Mouse (Mus musculus) heart, adult 2 months (tissue): ENCODE measurements around the gene Gm10961.

Source experiments
- CTCF ChIP-seq: fragments of 200-600 bp; IDR thresholded peaks from 2 replicates; pipeline ENCODE4 v1.8.1; 2022; ENCODE audit warnings: antibody characterized with exemption, mild to moderate bottlenecking, moderate library complexity
- EP300 ChIP-seq: fragments of 200-500 bp; IDR thresholded peaks from 2 replicates; pipeline ENCODE4 v1.6.1; 2011; ENCODE audit warnings: low read depth, low read length, control low read depth; ENCODE audit not compliant: insufficient read depth
- POLR2A ChIP-seq: fragments of 200-500 bp; IDR thresholded peaks from 2 replicates; pipeline ENCODE4 v1.6.1; 2011; ENCODE audit warnings: mild to moderate bottlenecking, low read depth, low read length, control low read depth; ENCODE audit not compliant: insufficient read depth

DNA sequence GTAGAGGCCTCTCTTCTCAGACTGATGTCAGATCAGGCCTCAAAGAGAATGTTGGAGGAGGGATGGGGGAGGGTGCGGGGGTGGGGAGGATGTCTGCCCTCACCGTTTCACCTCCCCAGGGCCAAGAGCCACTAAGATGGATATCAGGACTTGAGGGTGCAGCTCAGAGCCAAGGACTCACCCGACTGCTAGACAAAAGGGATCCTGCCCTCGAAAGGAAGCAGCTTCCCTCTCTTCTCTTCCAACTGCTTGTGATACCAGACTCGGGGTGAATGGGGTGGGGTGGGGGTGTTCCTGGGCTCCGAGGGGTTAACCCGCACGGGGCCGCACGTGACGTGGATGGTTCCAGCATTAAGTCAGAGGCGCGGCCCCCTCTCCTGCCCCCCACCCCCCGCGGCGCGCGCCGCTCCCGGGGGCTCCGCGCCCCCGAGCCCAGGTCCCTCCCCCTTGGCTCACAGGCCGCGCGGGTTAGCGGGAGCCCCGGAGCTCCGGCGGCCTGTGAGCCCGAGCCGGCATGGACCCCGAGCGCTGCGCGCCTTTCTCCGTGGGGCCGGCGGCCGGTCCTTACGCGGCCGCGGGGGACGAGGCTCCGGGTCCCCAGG is 36.4 kb upstream of the Gm10961 start, which contains the start of gene Alx3:
- TF ChIP-seq CTCF (no peak), POLR2A (no peak), EP300 (no peak)
